Mouse (Mus musculus): ENCODE results near the gene Spef1. TPM values are rescaled to one million over a fixed set of nuclear protein-coding genes. Genes with fewer than 3 reads are reported as not detected.

The Spef1 gene
- polyA plus RNA-seq, 1 experiment from 2014 or later: 2.4 TPM

DNA sequence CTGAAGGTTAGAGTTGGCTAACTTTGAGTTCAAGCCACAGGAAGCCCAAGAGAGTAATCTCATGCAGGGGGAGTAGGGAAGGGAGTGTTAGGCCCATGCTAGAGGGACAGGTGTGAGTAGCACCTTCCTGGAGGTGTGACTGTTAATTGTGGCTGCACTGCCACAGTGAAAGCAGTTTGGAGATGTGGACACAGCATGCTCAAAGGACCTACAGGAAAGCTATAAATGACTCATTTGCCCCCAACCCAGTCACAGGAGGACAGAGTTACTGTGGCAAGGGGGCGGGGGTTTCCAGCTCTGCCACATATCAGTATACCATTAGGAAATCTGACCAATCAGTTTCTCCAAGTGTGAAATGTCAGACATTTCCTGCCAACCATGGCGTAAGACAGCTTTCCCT is 41.5 kb downstream of the Spef1 start:
- peaks cover 4 to 10% of the 10 kb centered on the region in 2 experiments for H3K4me1 ChIP-seq (ENCODE audit: control insufficient read depth in 2 of 2, insufficient read depth in 2 of 2, low read length in 2 of 2)
- no peaks in the 10 kb centered on the region for H3K27me3 ChIP-seq (ENCODE audit: control insufficient read depth, insufficient read depth, low read length)
- H3K4me2 ChIP-seq (ENCODE audit: low read length): no peak overlapping the region
- no peak overlapping the region for H3K27ac ChIP-seq (replicated peaks in 1 of 2; ENCODE audit: control insufficient read depth in 1 of 2, insufficient read depth in 1 of 2, low read depth in 2 of 2, low read length in 2 of 2)
- no peak overlapping the region for H3K9ac ChIP-seq (ENCODE audit: low read length)
- H3K4me3 ChIP-seq (ENCODE audit: control insufficient read depth in 1 of 2, insufficient read depth in 1 of 2, low read depth in 1 of 2, low read length in 2 of 2): no peak overlapping the region
- WGBS: 80% methylated on average over 2 of the region's 2 CpGs
- H3K9me3 ChIP-seq (ENCODE audit: control insufficient read depth, low read length): no peaks in the 10 kb centered on the region
- ATAC-seq (ENCODE audit: insufficient number of reproducible peaks, insufficient read depth, low FRiP score, low read depth): no peak
- peaks cover 94% of the 10 kb centered on the region for H3K36me3 ChIP-seq (ENCODE audit: control insufficient read depth, insufficient read depth, low read length)

DNA sequence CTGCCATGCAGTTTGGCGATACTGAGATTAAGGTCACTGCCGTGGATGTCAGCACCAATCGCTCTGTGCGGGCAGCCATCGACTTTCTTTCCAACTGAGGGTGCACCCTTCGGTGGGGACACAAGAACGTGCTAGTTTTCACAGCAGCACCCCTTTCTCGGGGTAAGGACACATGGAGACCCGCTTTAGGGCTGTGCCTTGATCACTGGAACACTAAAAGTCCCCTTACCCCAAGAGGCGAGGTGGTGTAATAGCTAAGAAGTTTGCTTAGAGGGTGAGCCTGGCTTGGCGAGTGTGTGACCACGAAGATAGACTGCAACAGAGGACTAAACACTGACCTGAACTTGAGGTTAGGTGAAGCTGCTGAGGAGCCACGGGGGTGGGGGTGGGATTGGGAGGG is 42.0 kb downstream of the Spef1 start:
- WGBS: 51% methylated on average over 13 of the region's 13 CpGs
- Histone ChIP-seq H3K36me3 (ENCODE audit: control insufficient read depth, insufficient read depth, low read length) (peaks cover 90% of the 10 kb centered on the region), H3K9ac (ENCODE audit: low read length) (no peak overlapping the region), H3K4me3 (ENCODE audit: control insufficient read depth in 1 of 2, insufficient read depth in 1 of 2, low read depth in 1 of 2, low read length in 2 of 2) (no peak overlapping the region), H3K27me3 (ENCODE audit: control insufficient read depth, insufficient read depth, low read length) (no peaks in the 10 kb centered on the region), H3K27ac (replicated peaks in 1 of 2; ENCODE audit: control insufficient read depth in 1 of 2, insufficient read depth in 1 of 2, low read depth in 2 of 2, low read length in 2 of 2) (no peak overlapping the region), H3K4me1 (ENCODE audit: control insufficient read depth in 2 of 2, insufficient read depth in 2 of 2, low read length in 2 of 2) (peaks cover 8 to 12% of the 10 kb centered on the region in 2 experiments), H3K4me2 (ENCODE audit: low read length) (no peak overlapping the region), H3K9me3 (ENCODE audit: control insufficient read depth, low read length) (no peaks in the 10 kb centered on the region)
- ATAC-seq (ENCODE audit: insufficient number of reproducible peaks, insufficient read depth, low FRiP score, low read depth): no peak

DNA sequence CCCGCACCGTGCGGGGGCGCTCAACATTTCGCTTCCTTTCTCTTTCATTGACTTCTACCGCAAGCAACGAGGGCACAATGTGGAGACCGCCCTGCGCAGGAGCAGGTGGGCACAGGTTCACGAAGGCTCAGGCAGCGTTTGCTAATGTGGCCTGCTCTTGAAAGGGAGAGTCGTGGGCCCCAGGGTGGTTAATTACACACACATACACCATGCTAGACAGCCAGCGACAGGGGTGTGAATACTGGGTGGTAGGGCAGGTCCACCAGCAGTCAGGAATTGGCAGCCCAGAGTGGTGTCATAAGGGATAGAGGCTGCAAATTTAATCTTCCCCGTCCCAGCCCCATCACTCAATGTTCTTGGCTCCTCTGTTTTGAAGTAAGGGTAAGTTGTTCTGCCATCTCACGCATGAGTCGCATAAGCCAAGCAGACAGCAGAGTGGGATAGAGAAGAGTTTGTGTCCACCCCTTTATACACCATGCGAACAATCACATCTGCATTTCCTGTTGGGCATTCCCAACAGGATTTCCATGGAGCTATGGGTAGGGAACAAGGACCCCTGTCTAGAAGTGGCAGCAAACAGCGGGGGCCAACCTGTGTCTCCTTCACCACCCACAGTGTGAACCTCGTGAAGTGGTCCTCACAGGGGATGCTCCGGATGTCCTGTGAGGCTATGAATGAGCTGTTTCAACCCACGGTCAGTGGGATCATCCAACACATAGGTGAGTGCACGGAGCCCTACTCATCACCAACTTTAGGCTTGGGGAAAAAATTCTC is 43.9 kb downstream of the Spef1 start:
- Histone ChIP-seq H3K9ac (ENCODE audit: low read length) (peak overlapping the region; percentile 50; the same call in 1 of the 2 replicates), H3K4me1 (ENCODE audit: control insufficient read depth in 2 of 2, insufficient read depth in 2 of 2, low read length in 2 of 2) (peaks cover 11 to 19% of the 10 kb centered on the region in 2 experiments), H3K27me3 (ENCODE audit: control insufficient read depth, insufficient read depth, low read length) (no peaks in the 10 kb centered on the region), H3K4me3 (ENCODE audit: control insufficient read depth in 1 of 2, insufficient read depth in 1 of 2, low read depth in 1 of 2, low read length in 2 of 2) (no peak overlapping the region), H3K4me2 (ENCODE audit: low read length) (peak overlapping the region; percentile 47), H3K9me3 (ENCODE audit: control insufficient read depth, low read length) (no peaks in the 10 kb centered on the region), H3K36me3 (ENCODE audit: control insufficient read depth, insufficient read depth, low read length) (peaks cover 78% of the 10 kb centered on the region), H3K27ac (replicated peaks in 1 of 2; ENCODE audit: control insufficient read depth in 1 of 2, insufficient read depth in 1 of 2, low read depth in 2 of 2, low read length in 2 of 2) (no peak overlapping the region)
- WGBS: 67% methylated on average over 22 of the region's 22 CpGs
- ATAC-seq (ENCODE audit: insufficient number of reproducible peaks, insufficient read depth, low FRiP score, low read depth): no peak

DNA sequence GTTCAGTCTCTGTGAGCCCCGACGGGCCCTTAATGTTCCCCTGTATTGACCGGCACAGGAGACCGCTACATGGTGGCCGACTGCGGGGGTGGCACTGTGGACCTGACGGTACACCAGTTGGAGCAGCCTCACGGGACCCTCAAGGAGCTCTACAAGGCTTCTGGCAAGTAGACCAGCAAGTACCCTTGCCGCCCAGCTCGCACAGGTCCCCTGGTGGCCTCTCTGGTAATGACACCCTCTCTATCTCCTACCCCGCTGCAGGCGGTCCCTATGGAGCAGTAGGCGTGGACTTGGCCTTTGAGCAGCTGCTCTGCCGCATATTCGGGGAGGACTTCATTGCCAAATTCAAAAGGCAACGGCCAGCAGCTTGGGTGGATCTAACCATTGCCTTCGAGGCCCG is 44.5 kb downstream of the Spef1 start:
- Histone ChIP-seq H3K9ac (ENCODE audit: low read length) (peak overlapping the region; percentile 50; the same call in 1 of the 2 replicates), H3K4me1 (ENCODE audit: control insufficient read depth in 2 of 2, insufficient read depth in 2 of 2, low read length in 2 of 2) (peaks cover 11 to 17% of the 10 kb centered on the region in 2 experiments), H3K4me3 (ENCODE audit: control insufficient read depth in 1 of 2, insufficient read depth in 1 of 2, low read depth in 1 of 2, low read length in 2 of 2) (no peak overlapping the region), H3K27ac (replicated peaks in 1 of 2; ENCODE audit: control insufficient read depth in 1 of 2, insufficient read depth in 1 of 2, low read depth in 2 of 2, low read length in 2 of 2) (no peak overlapping the region), H3K36me3 (ENCODE audit: control insufficient read depth, insufficient read depth, low read length) (peaks cover 73% of the 10 kb centered on the region), H3K27me3 (ENCODE audit: control insufficient read depth, insufficient read depth, low read length) (no peaks in the 10 kb centered on the region), H3K4me2 (ENCODE audit: low read length) (peak overlapping the region; percentile 47), H3K9me3 (ENCODE audit: control insufficient read depth, low read length) (no peaks in the 10 kb centered on the region)
- ATAC-seq (ENCODE audit: insufficient number of reproducible peaks, insufficient read depth, low FRiP score, low read depth): peak; percentile 8; the same call in 1 of the 2 replicates
- WGBS: 25% methylated on average over 18 of the region's 18 CpGs

DNA sequence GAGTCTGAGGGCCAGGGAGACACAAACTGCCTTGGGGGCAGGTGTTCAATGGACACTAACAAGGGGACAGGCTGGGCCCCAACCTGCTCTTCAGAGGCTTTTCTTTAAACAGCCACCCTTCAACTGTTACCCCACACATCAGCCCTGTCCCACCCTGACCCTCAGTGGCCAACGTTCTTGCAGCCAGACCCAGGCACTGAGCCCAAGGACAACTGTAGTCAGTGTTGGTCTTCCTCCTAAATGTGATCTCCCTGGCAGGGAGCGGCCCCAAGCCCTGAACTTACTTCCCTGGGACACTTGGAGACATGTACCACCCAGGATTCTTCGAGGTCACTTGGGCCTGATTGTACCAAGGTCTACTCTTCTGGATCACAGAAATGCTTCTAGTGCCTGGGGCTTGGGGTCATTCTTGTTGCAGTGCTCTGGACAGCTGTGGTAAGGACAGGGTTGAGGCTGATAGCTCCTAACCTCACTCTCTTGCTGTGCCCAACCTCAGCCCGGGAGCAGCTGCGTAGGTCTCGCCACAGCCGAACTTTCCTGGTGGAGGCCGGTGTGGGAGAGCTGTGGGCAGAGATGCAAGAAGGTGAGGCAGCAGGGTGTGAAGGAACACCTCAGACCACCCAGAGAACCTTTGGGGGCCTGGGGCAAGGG is 45.6 kb downstream of the Spef1 start:
- Histone ChIP-seq H3K4me3 (ENCODE audit: control insufficient read depth in 1 of 2, insufficient read depth in 1 of 2, low read depth in 1 of 2, low read length in 2 of 2) (no peak overlapping the region), H3K27me3 (ENCODE audit: control insufficient read depth, insufficient read depth, low read length) (no peaks in the 10 kb centered on the region), H3K27ac (replicated peaks in 1 of 2; ENCODE audit: control insufficient read depth in 1 of 2, insufficient read depth in 1 of 2, low read depth in 2 of 2, low read length in 2 of 2) (no peak overlapping the region), H3K9ac (ENCODE audit: low read length) (no peak overlapping the region), H3K4me2 (ENCODE audit: low read length) (no peak overlapping the region), H3K36me3 (ENCODE audit: control insufficient read depth, insufficient read depth, low read length) (peaks cover 66% of the 10 kb centered on the region), H3K9me3 (ENCODE audit: control insufficient read depth, low read length) (no peaks in the 10 kb centered on the region), H3K4me1 (ENCODE audit: control insufficient read depth in 2 of 2, insufficient read depth in 2 of 2, low read length in 2 of 2) (peaks cover 16 to 21% of the 10 kb centered on the region in 2 experiments)
- ATAC-seq (ENCODE audit: insufficient number of reproducible peaks, insufficient read depth, low FRiP score, low read depth): no peak
- 88% methylated on average over 8 of the region's 8 CpGs for WGBS

DNA sequence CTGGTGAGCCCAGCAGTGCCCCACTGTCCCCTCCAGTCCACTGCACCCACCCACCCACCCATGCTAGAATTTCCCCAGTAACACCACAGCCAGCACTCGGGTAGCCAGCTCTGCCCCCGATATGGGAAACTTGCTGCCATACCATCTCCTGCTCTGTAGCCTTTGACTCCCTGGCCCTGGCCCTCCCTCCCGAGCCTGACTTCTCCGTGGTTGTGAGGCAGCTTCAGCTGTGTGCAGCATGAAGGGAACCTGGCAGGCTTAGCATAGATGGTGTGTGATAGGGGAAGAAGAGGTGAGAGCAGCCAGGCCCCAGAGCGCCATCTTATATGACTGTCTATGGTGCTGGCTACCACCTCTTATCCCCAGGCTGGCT is 46.6 kb downstream of the Spef1 start:
- Histone ChIP-seq H3K27ac (replicated peaks in 1 of 2; ENCODE audit: control insufficient read depth in 1 of 2, insufficient read depth in 1 of 2, low read depth in 2 of 2, low read length in 2 of 2) (peak overlapping the region; percentile 57 to 61; a peak in 3 of 4 replicates), H3K9ac (ENCODE audit: low read length) (no peak overlapping the region), H3K4me1 (ENCODE audit: control insufficient read depth in 2 of 2, insufficient read depth in 2 of 2, low read length in 2 of 2) (peaks cover 26 to 30% of the 10 kb centered on the region in 2 experiments), H3K4me3 (ENCODE audit: control insufficient read depth in 1 of 2, insufficient read depth in 1 of 2, low read depth in 1 of 2, low read length in 2 of 2) (no peak overlapping the region), H3K4me2 (ENCODE audit: low read length) (no peak overlapping the region), H3K27me3 (ENCODE audit: control insufficient read depth, insufficient read depth, low read length) (no peaks in the 10 kb centered on the region), H3K36me3 (ENCODE audit: control insufficient read depth, insufficient read depth, low read length) (peaks cover 57% of the 10 kb centered on the region), H3K9me3 (ENCODE audit: control insufficient read depth, low read length) (no peaks in the 10 kb centered on the region)
- no peak for ATAC-seq (ENCODE audit: insufficient number of reproducible peaks, insufficient read depth, low FRiP score, low read depth)
- WGBS: 33% methylated on average over 5 of the region's 5 CpGs

DNA sequence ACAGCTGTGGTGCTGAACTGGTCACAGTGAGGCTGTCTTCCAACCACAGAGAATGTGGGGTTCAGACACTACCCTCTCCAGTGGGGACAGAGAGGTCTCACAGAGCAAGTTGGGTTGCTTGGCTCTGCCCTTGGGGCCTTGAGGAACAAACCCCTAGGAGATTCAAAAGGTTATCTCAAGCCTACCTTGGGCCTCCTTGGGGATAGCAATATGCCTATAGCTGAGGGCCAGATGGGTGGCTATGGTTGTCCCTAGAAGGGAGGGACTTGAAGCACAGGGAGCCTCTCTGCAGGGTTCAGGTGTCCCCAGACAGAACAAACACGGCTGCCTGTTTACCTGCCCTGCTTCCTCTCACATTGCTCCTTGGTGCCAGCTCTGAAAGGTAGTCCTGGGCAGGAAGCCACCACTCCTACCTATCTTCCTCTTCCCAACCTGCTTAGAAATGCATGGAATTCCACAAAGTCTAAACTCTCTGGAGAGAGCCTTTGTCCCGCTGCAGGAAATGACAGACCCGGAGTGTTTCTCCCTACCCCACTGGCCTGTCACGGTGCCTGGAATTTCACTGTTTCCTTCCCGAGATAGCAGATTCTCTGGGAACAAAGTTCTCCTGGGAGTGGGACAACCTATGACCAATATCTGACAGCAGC is 47.1 kb downstream of the Spef1 start:
- Histone ChIP-seq H3K9ac (ENCODE audit: low read length) (no peak overlapping the region), H3K27me3 (ENCODE audit: control insufficient read depth, insufficient read depth, low read length) (no peaks in the 10 kb centered on the region), H3K36me3 (ENCODE audit: control insufficient read depth, insufficient read depth, low read length) (peaks cover 52% of the 10 kb centered on the region), H3K4me2 (ENCODE audit: low read length) (no peak overlapping the region), H3K9me3 (ENCODE audit: control insufficient read depth, low read length) (no peaks in the 10 kb centered on the region), H3K4me3 (ENCODE audit: control insufficient read depth in 1 of 2, insufficient read depth in 1 of 2, low read depth in 1 of 2, low read length in 2 of 2) (no peak overlapping the region), H3K4me1 (ENCODE audit: control insufficient read depth in 2 of 2, insufficient read depth in 2 of 2, low read length in 2 of 2) (peaks cover 31 to 36% of the 10 kb centered on the region in 2 experiments), H3K27ac (replicated peaks in 1 of 2; ENCODE audit: control insufficient read depth in 1 of 2, insufficient read depth in 1 of 2, low read depth in 2 of 2, low read length in 2 of 2) (peak overlapping the region; percentile 17 to 75)
- no peak for ATAC-seq (ENCODE audit: insufficient number of reproducible peaks, insufficient read depth, low FRiP score, low read depth)
- WGBS: 10% methylated on average over 5 of the region's 5 CpGs
